Mouse (Mus musculus) MEL (cell line): Measurements from ENCODE around the gene AC124502.3. TPM values are rescaled to one million over a fixed set of nuclear protein-coding genes. Genes with fewer than 3 reads are reported as not detected.

Experiments
- DNase-seq: peaks from one replicate; pipeline ENCODE4 v3.0.0; 2011; ENCODE audit warnings: low read depth, low spot score
- H3K27ac ChIP-seq: 2 replicates; pipeline ENCODE4 v1.5.1; 2012; ENCODE audit warnings: low read depth, mild to moderate bottlenecking, control low read depth, low read length, moderate library complexity; ENCODE audit not compliant: control insufficient read depth
- H3K27me3 ChIP-seq, 2 experiments: fragments of 150-350 bp in 1 of 2; sonication (generic) in 1 of 2; 2 replicates each; pipeline ENCODE4 v1.6.1; 2012; ENCODE audit warnings: low read length in 2 of 2, mild to moderate bottlenecking in 2 of 2, improper control_type of control experiment in 1 of 2, moderate library complexity in 1 of 2; ENCODE audit not compliant: insufficient read depth in 2 of 2, control insufficient read depth in 1 of 2
- H3K36me3 ChIP-seq, 2 experiments: 2 replicates each; pipeline ENCODE4 v1.6.1; 2012 to 2014; ENCODE audit warnings: low read length in 2 of 2, improper control_type of control experiment in 1 of 2, inconsistent platforms in 1 of 2, mild to moderate bottlenecking in 1 of 2; ENCODE audit not compliant: insufficient read depth in 2 of 2, control insufficient read depth in 1 of 2
- H3K4me1 ChIP-seq, 2 experiments: fragments of 150-350 bp in 1 of 2; sonication (generic) in 1 of 2; 2 replicates each; pipeline ENCODE4 v1.6.1; 2012; ENCODE audit warnings: low read length in 2 of 2, improper control_type of control experiment in 1 of 2, mild to moderate bottlenecking in 1 of 2; ENCODE audit not compliant: insufficient read depth in 2 of 2, control insufficient read depth in 1 of 2
- H3K4me3 ChIP-seq, 2 experiments: fragments of 150-350 bp in 1 of 2; sonication (generic) in 1 of 2; 2 replicates each; pipeline ENCODE4 v1.5.1; 2012; ENCODE audit warnings: low read depth in 2 of 2, low read length in 2 of 2, mild to moderate bottlenecking in 2 of 2, moderate library complexity in 2 of 2, control low read depth in 1 of 2, improper control_type of control experiment in 1 of 2; ENCODE audit not compliant: control insufficient read depth in 1 of 2, insufficient read depth in 1 of 2
- H3K79me2 ChIP-seq: 2 replicates; pipeline ENCODE4 v1.6.1; 2012; ENCODE audit warnings: mild to moderate bottlenecking, low read length, moderate library complexity; ENCODE audit not compliant: control insufficient read depth, poor library complexity, insufficient read depth
- H3K9ac ChIP-seq: 2 replicates; pipeline ENCODE4 v1.6.1; 2012; ENCODE audit warnings: low read depth, mild to moderate bottlenecking, control low read depth, low read length, moderate library complexity; ENCODE audit not compliant: control insufficient read depth, poor library complexity, severe bottlenecking
- H3K9me3 ChIP-seq: fragments of 150-350 bp; sonication (generic); replicated peaks from 2 replicates; pipeline ENCODE4 v1.6.1; 2012; ENCODE audit warnings: mild to moderate bottlenecking, low read length, improper control_type of control experiment, moderate library complexity; ENCODE audit not compliant: insufficient read depth
- CHD1 ChIP-seq: IDR thresholded peaks from 2 replicates; pipeline ENCODE4 v1.6.1; 2012; ENCODE audit warnings: low read depth, mild to moderate bottlenecking, inconsistent platforms, low read length, improper control_type of control experiment
- CTCF ChIP-seq, 3 experiments: IDR thresholded peaks in 2 of 3; conservative IDR thresholded peaks in 1 of 3; 2 replicates each; pipeline ENCODE4 v1.5.1; 2011 to 2012; ENCODE audit warnings: low read length in 3 of 3, low read depth in 2 of 3, mild to moderate bottlenecking in 2 of 3, improper control_type of control experiment in 1 of 3, inconsistent platforms in 1 of 3, mixed read lengths in 1 of 3, moderate library complexity in 1 of 3; ENCODE audit not compliant: control insufficient read depth in 1 of 3, insufficient read depth in 1 of 3, poor library complexity in 1 of 3, severe bottlenecking in 1 of 3
- EP300 ChIP-seq, 2 experiments: IDR thresholded peaks; 2 replicates each; pipeline ENCODE4 v1.6.1; 2011; ENCODE audit warnings: improper control_type of control experiment in 2 of 2, low read length in 2 of 2, low read depth in 1 of 2, mild to moderate bottlenecking in 1 of 2
- GABPA ChIP-seq: IDR thresholded peaks from 2 replicates; pipeline ENCODE4 v1.6.1; 2012; ENCODE audit warnings: low read depth, mild to moderate bottlenecking, inconsistent platforms, low read length, improper control_type of control experiment, moderate library complexity
- JUND ChIP-seq: IDR thresholded peaks from 2 replicates; pipeline ENCODE4 v1.6.1; 2011; ENCODE audit warnings: low read depth, mild to moderate bottlenecking, improper control_type of control experiment, low read length
- MAX ChIP-seq: IDR thresholded peaks from 2 replicates; pipeline ENCODE4 v1.6.1; 2011; ENCODE audit warnings: low read length, improper control_type of control experiment
- MEF2A ChIP-seq: IDR thresholded peaks from 2 replicates; pipeline ENCODE4 v1.6.1; 2014; ENCODE audit warnings: low read depth, mild to moderate bottlenecking, inconsistent platforms, low read length, improper control_type of control experiment; ENCODE audit not compliant: poor library complexity, insufficient replicate concordance, severe bottlenecking; ENCODE audit errors: extremely low read depth
- MXI1 ChIP-seq: IDR thresholded peaks from 2 replicates; pipeline ENCODE4 v1.6.1; 2011; ENCODE audit warnings: mild to moderate bottlenecking, low read depth, low read length, improper control_type of control experiment
- RAD21 ChIP-seq: IDR thresholded peaks from 2 replicates; pipeline ENCODE4 v1.6.1; 2011; ENCODE audit warnings: mild to moderate bottlenecking, low read depth, low read length, improper control_type of control experiment
- SIN3A ChIP-seq: IDR thresholded peaks from 2 replicates; pipeline ENCODE4 v1.6.1; 2012; ENCODE audit warnings: low read length, improper control_type of control experiment, inconsistent platforms
- SMC3 ChIP-seq: IDR thresholded peaks from 2 replicates; pipeline ENCODE4 v1.6.1; 2011; ENCODE audit warnings: low read depth, low read length, improper control_type of control experiment
- TCF12 ChIP-seq: IDR thresholded peaks from 2 replicates; pipeline ENCODE4 v1.6.1; 2014; ENCODE audit warnings: low read depth, mild to moderate bottlenecking, inconsistent platforms, low read length, improper control_type of control experiment, moderate library complexity
- ZKSCAN1 ChIP-seq: IDR thresholded peaks from 2 replicates; pipeline ENCODE4 v1.6.1; 2012; ENCODE audit warnings: low read depth, mild to moderate bottlenecking, inconsistent platforms, low read length, improper control_type of control experiment, moderate library complexity
- ZMIZ1 ChIP-seq: IDR thresholded peaks from 2 replicates; pipeline ENCODE4 v1.6.1; 2012; ENCODE audit warnings: low read depth, mild to moderate bottlenecking, inconsistent platforms, low read length, improper control_type of control experiment, moderate library complexity
- ZNF384 ChIP-seq: IDR thresholded peaks from 2 replicates; pipeline ENCODE4 v1.6.1; 2012; ENCODE audit warnings: low read depth, mild to moderate bottlenecking, inconsistent platforms, low read length, improper control_type of control experiment
- polyA plus RNA-seq, 2 experiments: library from polyadenylated mRNA; stranded (reverse) in 1 of 2; unstranded in 1 of 2; fragments of >175 nt in 1 of 2; fragments of >200 nt in 1 of 2; gene quantifications; 2 replicates each; pipeline versions ENCODE4 v1.2.1 to v1.2.4; 2012; ENCODE audit warnings: low replicate concordance in 2 of 2, low read depth in 1 of 2; ENCODE audit not compliant: insufficient read length in 2 of 2, insufficient read depth in 1 of 2, missing spikeins in 1 of 2
- total RNA-seq: library from RNA; depleted of rRNA; stranded (reverse); fragments of 300-350 nt; gene quantifications from 2 replicates; pipeline ENCODE4 v1.2.3, GENCODE M21; 2012

AC124502.3 gene
- total and polyA plus RNA-seq, 3 experiments = 0.75 to 2.1 TPM; not detected in 1

GRCm38 (mm10) chr19:5069978-5070377 is 31.3 kb downstream of the AC124502.3 start:
- Histone ChIP-seq H3K4me3 (no peak overlapping the region), H3K36me3 (peaks cover 0 to 4% of the 10 kb centered on the region in 2 experiments; a peak in 1 of 4 replicates), H3K4me1 (peaks cover 5 to 34% of the 10 kb centered on the region in 2 experiments), H3K27me3 (no peaks in the 10 kb centered on the region), H3K27ac (no peak overlapping the region), H3K9me3 (no peaks in the 10 kb centered on the region), H3K9ac (no peak overlapping the region), H3K79me2 (peaks cover 2% of the 10 kb centered on the region; the same call in 1 of the 2 replicates)
- TF ChIP-seq TCF12 = no peak
- no peak for TF ChIP-seq MEF2A
- TF ChIP-seq SMC3 = no peak
- no peak for TF ChIP-seq ZMIZ1
- no peak for TF ChIP-seq MXI1
- DNase-seq = no peak

GRCm38 (mm10) chr19:5071077-5071476 is 32.4 kb downstream of the AC124502.3 start:
- H3K27ac ChIP-seq = no peak overlapping the region
- no peak for DNase-seq
- TF ChIP-seq ZNF384 (no peak), ZMIZ1 (no peak), EP300 (IDR thresholded peaks at IDR 0.05; ENCODE audit: low read depth in 1 of 2, low read length in 2 of 2) (no peak), TCF12 (no peak), GABPA (no peak), MAX (no peak), JUND (no peak), RAD21 (no peak), CTCF (IDR thresholded peaks at IDR 0.05 in 2 of 3, conservative IDR thresholded peaks at IDR 0.05 in 1 of 3; ENCODE audit: control insufficient read depth in 1 of 3, insufficient read depth in 1 of 3, low read depth in 2 of 3, low read length in 3 of 3, poor library complexity in 1 of 3, severe bottlenecking in 1 of 3) (no peak), CHD1 (no peak), ZKSCAN1 (no peak), SIN3A (no peak)
- peaks cover 5 to 29% of the 10 kb centered on the region in 2 experiments for H3K4me1 ChIP-seq
- H3K27me3 ChIP-seq = no peaks in the 10 kb centered on the region
- no peaks in the 10 kb centered on the region for H3K9me3 ChIP-seq
- peaks cover 0 to 4% of the 10 kb centered on the region in 2 experiments; a peak in 1 of 4 replicates for H3K36me3 ChIP-seq
- H3K4me3 ChIP-seq = peak overlapping the region in 1 of 2 experiments; percentile 56; a peak in 1 of 4 replicates
- H3K79me2 ChIP-seq = peaks cover 2% of the 10 kb centered on the region; the same call in 1 of the 2 replicates
- H3K9ac ChIP-seq = peak overlapping the region; percentile 77
